Mouse (Mus musculus): ENCODE measurements around the gene Meis1. TPM values are rescaled to one million over a fixed set of nuclear protein-coding genes. Genes with fewer than 3 reads are reported as not detected.

Gene Meis1
- polyA plus RNA-seq, 2 experiments: 5.6 to 6.2 TPM

DNA sequence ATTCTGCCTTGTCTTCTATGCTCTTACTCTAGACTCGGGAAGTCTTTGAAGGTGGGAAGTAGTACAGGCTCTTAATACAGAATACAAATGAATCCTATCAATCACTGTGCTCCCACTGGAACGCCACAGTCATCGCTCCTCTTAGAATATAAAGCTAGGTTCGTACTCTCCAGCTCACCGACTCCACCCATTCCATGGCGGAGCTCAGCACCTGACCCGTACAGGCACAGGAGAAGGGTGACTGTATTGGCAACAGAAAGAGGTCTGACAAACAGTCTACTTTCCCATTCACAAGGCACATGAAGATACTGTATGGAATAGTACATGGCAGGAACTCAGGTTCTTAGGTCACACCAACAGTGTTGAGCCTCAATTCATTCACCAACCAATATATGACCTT is 35.5 kb downstream of the Meis1 start:
- Histone ChIP-seq H3K4me2 (ENCODE audit: low read depth) (no peak overlapping the region), H3K27me3 (ENCODE audit: control insufficient read depth, insufficient read depth, low read length) (no peaks in the 10 kb centered on the region), H3K36me3 (replicated peaks; ENCODE audit: control insufficient read depth, insufficient read depth, low read depth) (no peaks in the 10 kb centered on the region), H3K27ac (no peak overlapping the region), H3K9me3 (ENCODE audit: control insufficient read depth, low read length) (no peaks in the 10 kb centered on the region), H3K4me3 (ENCODE audit: insufficient read depth in 1 of 2, low read depth in 2 of 2, low read length in 2 of 2) (no peak overlapping the region), H3K9ac (replicated peaks) (no peak overlapping the region), H3K4me1 (replicated peaks; ENCODE audit: control insufficient read depth in 2 of 2, insufficient read depth in 2 of 2, low read length in 1 of 2) (peaks cover 0 to 17% of the 10 kb centered on the region in 2 experiments; a peak in 2 of 4 replicates)
- WGBS (ENCODE audit: insufficient replicate concordance): 84% methylated on average over 7 of the region's 7 CpGs
- ATAC-seq (ENCODE audit: insufficient read depth) (no peak), DNase-seq (ENCODE audit: low read depth in 3 of 3, low spot score in 3 of 3) (no peak)
- TF ChIP-seq EP300 (IDR thresholded peaks at IDR 0.05; ENCODE audit: low read depth) (no peak), CTCF (IDR thresholded peaks at IDR 0.05; ENCODE audit: low read depth) (no peak)

DNA sequence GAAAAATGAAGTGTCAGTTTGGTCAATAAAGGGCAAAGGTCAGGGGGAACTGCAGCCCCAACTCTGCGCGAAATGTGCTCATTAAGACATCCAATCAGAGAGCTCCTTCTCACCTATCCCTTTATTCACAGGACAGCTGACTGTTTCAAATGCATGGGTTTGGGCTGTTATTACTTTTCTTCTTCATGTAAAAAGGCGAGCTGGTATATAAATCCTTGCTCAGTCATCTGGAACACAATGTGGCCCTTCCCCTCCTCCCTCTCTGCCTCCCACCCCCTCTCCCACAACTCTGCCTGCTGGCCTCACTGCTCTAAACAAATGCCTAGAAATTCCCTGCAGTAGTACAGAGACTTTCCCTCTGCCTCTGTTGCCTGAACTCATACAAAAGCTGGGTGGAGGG is 36.5 kb downstream of the Meis1 start:
- peaks cover 0 to 17% of the 10 kb centered on the region in 2 experiments; a peak in 2 of 4 replicates for H3K4me1 ChIP-seq (replicated peaks; ENCODE audit: control insufficient read depth in 2 of 2, insufficient read depth in 2 of 2, low read length in 1 of 2)
- no peak overlapping the region for H3K27ac ChIP-seq

GRCm38 (mm10) chr11:18981367-18981766 is 37.4 kb downstream of the Meis1 start:
- H3K4me2 ChIP-seq (ENCODE audit: low read depth): no peak overlapping the region
- H3K27me3 ChIP-seq (ENCODE audit: control insufficient read depth, insufficient read depth, low read length): no peaks in the 10 kb centered on the region
- 15% methylated on average over 4 of the region's 4 CpGs for WGBS (ENCODE audit: insufficient replicate concordance)

More for the DNA sequence above, 36.5 kb downstream of the Meis1 start:
- Histone ChIP-seq H3K4me2 (ENCODE audit: low read depth) (no peak overlapping the region), H3K4me3 (ENCODE audit: insufficient read depth in 1 of 2, low read depth in 2 of 2, low read length in 2 of 2) (no peak overlapping the region), H3K36me3 (replicated peaks; ENCODE audit: control insufficient read depth, insufficient read depth, low read depth) (no peaks in the 10 kb centered on the region), H3K9ac (replicated peaks) (no peak overlapping the region), H3K9me3 (ENCODE audit: control insufficient read depth, low read length) (no peaks in the 10 kb centered on the region), H3K27me3 (ENCODE audit: control insufficient read depth, insufficient read depth, low read length) (no peaks in the 10 kb centered on the region)
- DNase-seq (ENCODE audit: low read depth in 3 of 3, low spot score in 3 of 3) (no peak), ATAC-seq (ENCODE audit: insufficient read depth) (no peak)
- WGBS (ENCODE audit: insufficient replicate concordance): 61% methylated on average over 3 of the region's 3 CpGs
- no peak for TF ChIP-seq CTCF (IDR thresholded peaks at IDR 0.05; ENCODE audit: low read depth)
- no peak for TF ChIP-seq EP300 (IDR thresholded peaks at IDR 0.05; ENCODE audit: low read depth)

GRCm38 (mm10) chr11:18980615-18981014 is 38.2 kb downstream of the Meis1 start:
- Histone ChIP-seq H3K9me3 (ENCODE audit: control insufficient read depth, low read length) (no peaks in the 10 kb centered on the region), H3K27ac (no peak overlapping the region), H3K36me3 (replicated peaks; ENCODE audit: control insufficient read depth, insufficient read depth, low read depth) (no peaks in the 10 kb centered on the region), H3K9ac (replicated peaks) (no peak overlapping the region), H3K4me3 (ENCODE audit: insufficient read depth in 1 of 2, low read depth in 2 of 2, low read length in 2 of 2) (no peak overlapping the region), H3K4me1 (replicated peaks; ENCODE audit: control insufficient read depth in 2 of 2, insufficient read depth in 2 of 2, low read length in 1 of 2) (peaks cover 0 to 17% of the 10 kb centered on the region in 2 experiments; a peak in 2 of 4 replicates), H3K27me3 (ENCODE audit: control insufficient read depth, insufficient read depth, low read length) (no peaks in the 10 kb centered on the region), H3K4me2 (ENCODE audit: low read depth) (no peak overlapping the region)
- 37% methylated on average over 5 of the region's 5 CpGs for WGBS (ENCODE audit: insufficient replicate concordance)
- no peak for DNase-seq (ENCODE audit: low read depth in 3 of 3, low spot score in 3 of 3)
- TF ChIP-seq CTCF (IDR thresholded peaks at IDR 0.05; ENCODE audit: low read depth): no peak
- TF ChIP-seq EP300 (IDR thresholded peaks at IDR 0.05; ENCODE audit: low read depth): no peak
- no peak for ATAC-seq (ENCODE audit: insufficient read depth)

More at GRCm38 (mm10) chr11:18981367-18981766, 37.4 kb downstream of the Meis1 start:
- DNase-seq (ENCODE audit: low read depth in 3 of 3, low spot score in 3 of 3) (no peak), ATAC-seq (ENCODE audit: insufficient read depth) (no peak)
- Histone ChIP-seq H3K9me3 (ENCODE audit: control insufficient read depth, low read length) (no peaks in the 10 kb centered on the region), H3K36me3 (replicated peaks; ENCODE audit: control insufficient read depth, insufficient read depth, low read depth) (no peaks in the 10 kb centered on the region), H3K4me3 (ENCODE audit: insufficient read depth in 1 of 2, low read depth in 2 of 2, low read length in 2 of 2) (no peak overlapping the region), H3K4me1 (replicated peaks; ENCODE audit: control insufficient read depth in 2 of 2, insufficient read depth in 2 of 2, low read length in 1 of 2) (peaks cover 0 to 17% of the 10 kb centered on the region in 2 experiments; a peak in 2 of 4 replicates), H3K27ac (no peak overlapping the region), H3K9ac (replicated peaks) (no peak overlapping the region)
- no peak for TF ChIP-seq CTCF (IDR thresholded peaks at IDR 0.05; ENCODE audit: low read depth)
- TF ChIP-seq EP300 (IDR thresholded peaks at IDR 0.05; ENCODE audit: low read depth): no peak

GRCm38 (mm10) chr11:18975087-18975486 is 43.7 kb downstream of the Meis1 start:
- no peak overlapping the region for H3K4me2 ChIP-seq (ENCODE audit: low read depth)
- no peak overlapping the region for H3K4me3 ChIP-seq (ENCODE audit: insufficient read depth in 1 of 2, low read depth in 2 of 2, low read length in 2 of 2)
- DNase-seq (ENCODE audit: low read depth in 3 of 3, low spot score in 3 of 3): no peak
- no peaks in the 10 kb centered on the region for H3K36me3 ChIP-seq (replicated peaks; ENCODE audit: control insufficient read depth, insufficient read depth, low read depth)
- H3K27ac ChIP-seq: no peak overlapping the region
- 63% methylated on average over 1 of the region's 1 CpGs for WGBS (ENCODE audit: insufficient replicate concordance)
- H3K9ac ChIP-seq (replicated peaks): no peak overlapping the region
- peaks cover 0 to 15% of the 10 kb centered on the region in 2 experiments; a peak in 3 of 4 replicates for H3K4me1 ChIP-seq (replicated peaks; ENCODE audit: control insufficient read depth in 2 of 2, insufficient read depth in 2 of 2, low read length in 1 of 2)
- no peaks in the 10 kb centered on the region for H3K27me3 ChIP-seq (ENCODE audit: control insufficient read depth, insufficient read depth, low read length)
- TF ChIP-seq EP300 (IDR thresholded peaks at IDR 0.05; ENCODE audit: low read depth) (no peak), CTCF (IDR thresholded peaks at IDR 0.05; ENCODE audit: low read depth) (no peak)
- ATAC-seq (ENCODE audit: insufficient read depth): no peak
- H3K9me3 ChIP-seq (ENCODE audit: control insufficient read depth, low read length): no peaks in the 10 kb centered on the region
